Mouse (Mus musculus) kidney, adult 10 weeks (tissue): Measurements from ENCODE around the gene Qk. TPM values are rescaled to one million over a fixed set of nuclear protein-coding genes. Genes with fewer than 3 reads are reported as not detected.

Experiments used
- polyA plus RNA-seq: library from polyadenylated mRNA; stranded (reverse); fragments of 350-450 nt; fragmentation: Illumina TruSeq; extraction: RNeasy Lipid Tissue Mini Kit (QIAGEN cat#74804); gene quantifications from one replicate; pipeline ENCODE4 v1.2.3, GENCODE M21; 2014; ENCODE audit warnings: low read depth, low replicate concordance

Qk gene
- 116 TPM for polyA plus RNA-seq

GRCm38 (mm10) chr17:10319685-10320455 lies at the start of gene Qk:
TSS of gene Qk (minus strand) at chr17:10319854.

